Mouse (Mus musculus) retina, postnatal 1 day (tissue): ENCODE data around the gene Slc12a5.

Experiments
- DNase-seq: peaks from one replicate; pipeline ENCODE4 v3.0.0-alpha.2; 2012

Slc12a5 gene

GRCm38 (mm10) chr2:164960716-164961441 lies at the start of gene Slc12a5:
TSS of gene Slc12a5 (plus strand) at chr2:164960802.
- peak; percentile 83 for DNase-seq

- DNase-seq, result peak; percentile 98
Measured at GRCm38 (mm10) chr2:164911086-164912048, 49.2 kb upstream of the Slc12a5 start, which contains the start of gene Zfp335. TSS of gene Zfp335 (minus strand) at chr2:164911757.

- no peak for DNase-seq
Measured at GRCm38 (mm10) chr2:164912151-164912550, 48.5 kb upstream of the Slc12a5 start.

- DNase-seq, result no peak
Measured at GRCm38 (mm10) chr2:164912749-164913427, 47.7 kb upstream of the Slc12a5 start.

- no peak for DNase-seq
Measured at GRCm38 (mm10) chr2:164913428-164913786, 47.2 kb upstream of the Slc12a5 start.

GRCm38 (mm10) chr2:164916820-164917219 lies 43.8 kb upstream of the Slc12a5 start:
- no peak for DNase-seq

- no peak for DNase-seq
Measured at GRCm38 (mm10) chr2:164917371-164917770, 43.2 kb upstream of the Slc12a5 start.

GRCm38 (mm10) chr2:164918325-164918724 lies 42.3 kb upstream of the Slc12a5 start:
- peak; percentile 66 for DNase-seq

- DNase-seq, result peak; percentile 53
Measured at GRCm38 (mm10) chr2:164921984-164922383, 38.6 kb upstream of the Slc12a5 start.

GRCm38 (mm10) chr2:164923291-164923690 lies 37.3 kb upstream of the Slc12a5 start:
- peak; percentile 86 for DNase-seq

GRCm38 (mm10) chr2:164924100-164924857 lies 36.3 kb upstream of the Slc12a5 start:
- DNase-seq, result peak; percentile 90

GRCm38 (mm10) chr2:164930706-164931581 lies 29.7 kb upstream of the Slc12a5 start:
- no peak for DNase-seq

- no peak for DNase-seq
Measured at GRCm38 (mm10) chr2:164933534-164933933, 27.1 kb upstream of the Slc12a5 start.

GRCm38 (mm10) chr2:164935991-164936390 lies 24.6 kb upstream of the Slc12a5 start:
- no peak for DNase-seq

- peak; percentile 69 for DNase-seq
Measured at GRCm38 (mm10) chr2:164938146-164939091, 22.2 kb upstream of the Slc12a5 start.

- DNase-seq, result no peak
Measured at GRCm38 (mm10) chr2:164939106-164939505, 21.5 kb upstream of the Slc12a5 start.

GRCm38 (mm10) chr2:164940140-164940830 lies 20.3 kb upstream of the Slc12a5 start, which contains the start of gene Mmp9:
TSS of gene Mmp9 (plus strand) at chr2:164940780.
- no peak for DNase-seq

GRCm38 (mm10) chr2:164942692-164943290 lies 17.8 kb upstream of the Slc12a5 start:
- DNase-seq, result no peak

GRCm38 (mm10) chr2:164947506-164947905 lies 13.1 kb upstream of the Slc12a5 start:
- DNase-seq, result no peak
